Mouse (Mus musculus) left cerebral cortex, adult 18-20 months (tissue): ENCODE results near the gene Cyp4a31. TPM values are rescaled to one million over a fixed set of nuclear protein-coding genes. Genes with fewer than 3 reads are reported as not detected.

Experiments
- total RNA-seq, 2 experiments: library from RNA; stranded (reverse); gene quantifications; 2 replicates each; pipeline ENCODE4 v1.2.3; 2021

The Cyp4a31 gene
- total RNA-seq, 2 experiments from 2014 or later: not detected

Other genes starting within 250 kb of the Cyp4a31 start
- under 1 TPM in 1 of 2 experiments, not detected in 1; 0.30 TPM for gene Cyp4a12b, start 152.0 kb upstream of the Cyp4a31 start, total RNA-seq
- gene Cyp4a30b, start 111.0 kb upstream of the Cyp4a31 start, total RNA-seq: not detected
- not detected for gene Cyp4a14, start 67.5 kb upstream of the Cyp4a31 start, total RNA-seq
- not detected for gene Cyp4a10, start 45.4 kb upstream of the Cyp4a31 start, total RNA-seq
- gene Cyp4a32, start 37.3 kb downstream of the Cyp4a31 start, total RNA-seq: not detected
- gene Cyp4b1, start 84.1 kb downstream of the Cyp4a31 start, total RNA-seq: 1 to 10 TPM; 1.9 to 2.0 TPM
- 10 to 100 TPM; 49.7 to 55.4 TPM for gene Efcab14, start 174.1 kb downstream of the Cyp4a31 start, total RNA-seq
- gene Tex38, start 217.4 kb downstream of the Cyp4a31 start, total RNA-seq: not detected
- gene Atpaf1, start 221.2 kb downstream of the Cyp4a31 start, total RNA-seq: 10 to 100 TPM; 75.2 to 86.0 TPM